Mouse (Mus musculus) megakaryocyte, embryonic 14.5 days (primary cell): Measurements from ENCODE around the gene Kif2a.

Experiments used
- FLI1 ChIP-seq: IDR thresholded peaks from 2 replicates; pipeline ENCODE4 v1.6.1; 2012; ENCODE audit warnings: low read length, inconsistent platforms, mixed read lengths
- GATA1 ChIP-seq: IDR thresholded peaks from 3 replicates; pipeline ENCODE4 v1.6.1; 2012; ENCODE audit warnings: mixed read lengths, low read length, inconsistent platforms, borderline replicate concordance

GRCm38 (mm10) chr13:107051342-107051741 lies 29.4 kb upstream of the Kif2a start:
- TF ChIP-seq FLI1 (no peak), GATA1 (no peak; the same call in 2 of the 3 replicates)
